In genomic region chr17:11975062-11975607, GRCm38 (mm10) we compare ENCODE assay signal across 8 mouse cellular contexts.
DNase-seq lines count a peak whose midpoint lies in the region; ATAC-seq and TF ChIP-seq lines count a peak whose summit lies in the region.

No protein-coding gene starts in this region.

- H3K9ac ChIP-seq in liver, adult 2 months (ENCODE audit: low read depth, low read length), result no peak overlapping the region

- peak; percentile 19 for DNase-seq in liver, adult 2 months (ENCODE audit: extremely low read depth, low read depth, low spot score)
- DNase-seq in liver, result no peak
- DNase-seq in Patski (ENCODE audit: low read depth, low spot score), result no peak
- DNase-seq in embryo, embryonic 11 days, result peak; percentile 79
- peak; percentile 28 for DNase-seq in induced T-regulatory cell, adult 2 months (ENCODE audit: low read depth)
- peak; percentile 71 for DNase-seq in left cerebral cortex, postnatal 4 days
- peak; percentile 63 to 70 for DNase-seq in right cerebral cortex, postnatal 10 days (ENCODE audit: low spot score in 2 of 2)
- DNase-seq in spleen, postnatal 14 days (ENCODE audit: low spot score in 2 of 2), result no peak

- peak; percentile 54 for TF ChIP-seq CTCF in liver, adult 2 months (IDR thresholded peaks at IDR 0.05; ENCODE audit: low read depth, low read length)
- TF ChIP-seq CTCF in Patski (IDR thresholded peaks at IDR 0.05), result peak; percentile 78

- H3K36me3 ChIP-seq in liver, adult 2 months (ENCODE audit: control insufficient read depth, insufficient read depth, low read length), result no peaks in the 10 kb centered on the region

- no peaks in the 10 kb centered on the region for H3K79me2 ChIP-seq in liver, adult 2 months (ENCODE audit: control insufficient read depth, insufficient read depth, low read length)

- intact Hi-C loops in left cerebral cortex, postnatal 4 days (cut with DNase I), result loop anchor here (10.0 kb wide), 1 partner anchor 1650 kb away; no protein-coding TSS in a partner anchor

- 24% methylated on average over 7 of the region's 7 CpGs for WGBS in liver, adult 2 months

- H3K27me3 ChIP-seq in liver, adult 2 months (ENCODE audit: control insufficient read depth, insufficient read depth, low read length), result peaks cover 3% of the 10 kb centered on the region; the same call in 1 of the 2 replicates
- H3K27me3 ChIP-seq in Patski, result no peaks in the 10 kb centered on the region

- CTCF ChIA-PET in Patski (lab: Charles Lee), result interaction anchor here (0.9 kb wide), 1 partner anchor 10 kb away, joined by 3 read pairs; no protein-coding TSS in a partner anchor

- H3K27ac ChIP-seq in liver, adult 2 months (replicated peaks; ENCODE audit: insufficient read depth, low read depth, low read length), result no peak overlapping the region

- POLR2A ChIA-PET in Patski (lab: Charles Lee), result no interaction called here

- in situ Hi-C loops in Patski (cut with MboI; ENCODE audit: low pct_unique_long_range_greater_than_20kb), result no loop called here

- no peak for TF ChIP-seq POLR2A in liver, adult 2 months (IDR thresholded peaks at IDR 0.05; ENCODE audit: extremely low read depth, insufficient read depth, low read length)

- ATAC-seq in Patski, result no peak

- no peaks in the 10 kb centered on the region for H3K4me1 ChIP-seq in liver, adult 2 months (ENCODE audit: control insufficient read depth, insufficient read depth, low read length)

- H3K4me3 ChIP-seq in liver, adult 2 months (ENCODE audit: insufficient read depth, low read depth, low read length), result no peak overlapping the region

Comparison
In these comparisons a context has a peak if more than half of its experiments do, and no peak if none do; other contexts are left out.
1. DNase-seq: peak in liver, adult 2 months (single experiment), embryo, embryonic 11 days (single experiment), induced T-regulatory cell, adult 2 months (single experiment), left cerebral cortex, postnatal 4 days (single experiment) and right cerebral cortex, postnatal 10 days (2 of 2); none in liver (single experiment), Patski (single experiment) and spleen, postnatal 14 days (0 of 2).